In genomic region chr2:48705103-48705804, GRCm38 (mm10) we compare ENCODE assay signal across 15 mouse cellular contexts.
DNase-seq lines count a peak whose midpoint lies in the region; ATAC-seq lines count a peak whose summit lies in the region.
"Had no signal": no experiment of that assay in that cellular context is flagged by ENCODE, and none has a peak within 500 bp of the region (broad histone marks: within the 10 kb centered on the region; RNA-seq: fewer than 3 reads in every experiment).

No protein-coding gene starts in this region.

- H3K9me3 ChIP-seq in kidney, embryonic 16.5 days (ENCODE audit: low read length) = no peaks in the 10 kb centered on the region
- no peaks in the 10 kb centered on the region for H3K9me3 ChIP-seq in lung, embryonic 16.5 days (ENCODE audit: control insufficient read depth, low read length)
- H3K9me3 ChIP-seq: hindbrain, embryonic 15.5 days had no signal

- H3K36me3 ChIP-seq in kidney, embryonic 16.5 days (ENCODE audit: insufficient read depth, low read length) = no peaks in the 10 kb centered on the region
- no peaks in the 10 kb centered on the region for H3K36me3 ChIP-seq in lung, embryonic 16.5 days (ENCODE audit: control insufficient read depth, insufficient read depth, low read length)
- H3K36me3 ChIP-seq: hindbrain, embryonic 15.5 days had no signal

- H3K27ac ChIP-seq in kidney, embryonic 16.5 days (ENCODE audit: low read length) = peak overlapping the region; percentile 32; the same call in 1 of the 2 replicates
- H3K27ac ChIP-seq in lung, embryonic 16.5 days (ENCODE audit: low read length) = no peak overlapping the region
- H3K27ac ChIP-seq: hindbrain, embryonic 15.5 days had no signal

- peaks cover 11% of the 10 kb centered on the region; the same call in 1 of the 2 replicates for H3K4me1 ChIP-seq in kidney, embryonic 16.5 days (ENCODE audit: insufficient read depth, low read length)
- no peaks in the 10 kb centered on the region; the same call in 1 of the 2 replicates for H3K4me1 ChIP-seq in lung, embryonic 16.5 days (replicated peaks; ENCODE audit: control insufficient read depth, insufficient read depth, low read length)

- peak; percentile 91 for ATAC-seq in kidney, embryonic 16.5 days (ENCODE audit: low FRiP score, low TSS enrichment)
- peak; percentile 65 for ATAC-seq in lung, embryonic 16.5 days (ENCODE audit: low read depth)

- DNase-seq in kidney, adult 11 months = no peak
- DNase-seq in lung, postnatal 10 days = no peak
- DNase-seq in embryo, embryonic 11 days = peak; percentile 35
- DNase-seq in mesoderm, embryonic 11.5 days (ENCODE audit: low read depth, low spot score) = peak; percentile 54
- no peak for DNase-seq in gastrocnemius, adult 18-20 months (ENCODE audit: low spot score)
- no peak for DNase-seq in retina, postnatal 1 day
- DNase-seq: adrenal gland, postnatal 14 days; cerebellum, adult 8-10 months; gastrocnemius, postnatal 25 days; heart, postnatal 10 days; lung, postnatal 14 days had no signal

- H3K4me3 ChIP-seq in kidney, embryonic 16.5 days (ENCODE audit: low read length) = no peak overlapping the region
- no peak overlapping the region for H3K4me3 ChIP-seq in lung, embryonic 16.5 days (ENCODE audit: low read length)
- H3K4me3 ChIP-seq: hindbrain, embryonic 15.5 days had no signal

- H3K27me3 ChIP-seq in kidney, embryonic 16.5 days (ENCODE audit: insufficient read depth, low read length) = no peaks in the 10 kb centered on the region
- H3K27me3 ChIP-seq in lung, embryonic 16.5 days (ENCODE audit: control insufficient read depth, insufficient read depth, low read depth, low read length) = no peaks in the 10 kb centered on the region
- H3K27me3 ChIP-seq: hindbrain, embryonic 15.5 days had no signal

- H3K9ac ChIP-seq in kidney, embryonic 16.5 days (replicated peaks; ENCODE audit: low read length) = no peak overlapping the region
- H3K9ac ChIP-seq in lung, embryonic 16.5 days (ENCODE audit: low read length) = no peak overlapping the region
- H3K9ac ChIP-seq: hindbrain, embryonic 15.5 days had no signal

- WGBS in kidney, embryonic 16.5 days = 22% methylated on average over 12 of the region's 12 CpGs
- 37% methylated on average over 12 of the region's 12 CpGs for WGBS in lung, embryonic 16.5 days

- H3K4me2 ChIP-seq in kidney, embryonic 16.5 days (replicated peaks; ENCODE audit: low read depth, low read length) = peak overlapping the region; percentile 21; the same call in 1 of the 2 replicates
- H3K4me2 ChIP-seq in lung, embryonic 16.5 days (ENCODE audit: low read depth, low read length) = no peak overlapping the region
- H3K4me2 ChIP-seq: hindbrain, embryonic 15.5 days; liver, embryonic 11.5 days had no signal

Comparison
In these comparisons a context has a peak if more than half of its experiments do, and no peak if none do; other contexts are left out.
1. DNase-seq: peak in embryo, embryonic 11 days (single experiment) and mesoderm, embryonic 11.5 days (single experiment); none in kidney, adult 11 months (single experiment), lung, postnatal 10 days (single experiment), gastrocnemius, adult 18-20 months (single experiment) and retina, postnatal 1 day (single experiment).